In genomic region chr5:135078482-135078810, GRCm38 (mm10) we compare ENCODE assay signal across 9 mouse cellular contexts. TPM values are rescaled to one million over a fixed set of nuclear protein-coding genes. Genes with fewer than 3 reads are reported as not detected.
DNase-seq lines count a peak whose midpoint lies in the region; ATAC-seq and TF ChIP-seq lines count a peak whose summit lies in the region.
"Had no signal": no experiment of that assay in that cellular context is flagged by ENCODE, and none has a peak within 500 bp of the region (broad histone marks: within the 10 kb centered on the region; RNA-seq: fewer than 3 reads in every experiment).

No protein-coding gene starts in this region.

- H3K27ac ChIP-seq in heart, embryonic 16.5 days (ENCODE audit: low read length) = no peak overlapping the region
- peak overlapping the region; percentile 93; the same call in 1 of the 2 replicates for H3K27ac ChIP-seq in forebrain, postnatal 0 days (ENCODE audit: low read depth, low read length)
- H3K27ac ChIP-seq in macrophage = no peak overlapping the region

- no peak for TF ChIP-seq CTCF in forebrain, postnatal 0 days (IDR thresholded peaks at IDR 0.05; ENCODE audit: low read depth)

- intact Hi-C loops in heart, postnatal 10 days (cut with DNase I) = no loop called here

- no peaks in the 10 kb centered on the region for H3K79me2 ChIP-seq in macrophage (ENCODE audit: inconsistent target)

- no peak for DNase-seq in heart, postnatal 10 days
- peak; percentile 30 for DNase-seq in MEL-GATA-1-ER (ENCODE audit: extremely low read depth, low read depth)
- DNase-seq in forebrain, postnatal 0 days = no peak
- no peak for DNase-seq in natural killer cell, adult 2 months (ENCODE audit: low spot score in 2 of 2)
- DNase-seq in ovary, postnatal 36 days (ENCODE audit: low spot score) = no peak
- no peak for DNase-seq in right cerebral cortex, adult 18-20 months

- H3K4me2 ChIP-seq in heart, embryonic 16.5 days (ENCODE audit: low read depth, low read length) = peak overlapping the region; percentile 74
- peak overlapping the region; percentile 66 for H3K4me2 ChIP-seq in forebrain, postnatal 0 days (ENCODE audit: low read depth)

- H3K4me3 ChIP-seq in heart, embryonic 16.5 days (ENCODE audit: low read length) = peak overlapping the region; percentile 72
- peak overlapping the region; percentile 97 for H3K4me3 ChIP-seq in forebrain, postnatal 0 days (ENCODE audit: low read depth, low read length)
- peak overlapping the region; percentile 8; the same call in 1 of the 2 replicates for H3K4me3 ChIP-seq in macrophage (ENCODE audit: inconsistent target)

- H3K4me1 ChIP-seq in heart, embryonic 16.5 days (ENCODE audit: control insufficient read depth, insufficient read depth, low read length) = no peaks in the 10 kb centered on the region
- peaks cover 5% of the 10 kb centered on the region; the same call in 1 of the 2 replicates for H3K4me1 ChIP-seq in forebrain, postnatal 0 days (ENCODE audit: insufficient read depth)

- ATAC-seq in heart, embryonic 16.5 days (replicated peaks; ENCODE audit: extremely low read depth, insufficient read depth, low FRiP score) = peak; percentile 35
- no peak; the same call in none of the 2 replicates for ATAC-seq in forebrain, postnatal 0 days

- H3K36me3 ChIP-seq in heart, embryonic 16.5 days (ENCODE audit: control insufficient read depth, insufficient read depth) = no peaks in the 10 kb centered on the region
- peaks cover 18% of the 10 kb centered on the region for H3K36me3 ChIP-seq in forebrain, postnatal 0 days (ENCODE audit: insufficient read depth)
- no peaks in the 10 kb centered on the region for H3K36me3 ChIP-seq in macrophage (ENCODE audit: inconsistent target)

- 2% methylated on average over 11 of the region's 11 CpGs for WGBS in heart, embryonic 16.5 days
- WGBS in forebrain, postnatal 0 days = 1% methylated on average over 11 of the region's 11 CpGs
- WGBS in macrophage (ENCODE audit: missing documents) = 4% methylated on average over 11 of the region's 11 CpGs

- H3K9ac ChIP-seq in heart, embryonic 16.5 days (ENCODE audit: low read length) = no peak overlapping the region
- H3K9ac ChIP-seq in forebrain, postnatal 0 days = peak overlapping the region; percentile 98

- H3K27me3 ChIP-seq in heart, embryonic 16.5 days (ENCODE audit: control insufficient read depth, insufficient read depth, low read length) = peaks cover 8% of the 10 kb centered on the region
- no peaks in the 10 kb centered on the region for H3K27me3 ChIP-seq in forebrain, postnatal 0 days (ENCODE audit: insufficient read depth, low read length)
- H3K27me3 ChIP-seq: Patski had no signal

- no peaks in the 10 kb centered on the region for H3K9me3 ChIP-seq in heart, embryonic 16.5 days (replicated peaks; ENCODE audit: control insufficient read depth, low read length)
- no peaks in the 10 kb centered on the region for H3K9me3 ChIP-seq in forebrain, postnatal 0 days (ENCODE audit: low read length)

RNA-seq across cellular contexts. Expression of gene Vps37d, which starts 0.4 kb away (rescaled TPM):
- 1.8 and 2.4 TPM in 2 replicates for polyA plus RNA-seq in heart, embryonic 16.5 days (2015; fragmentation: Nextera tagmentation; extraction: Ambion mirVana)
- total RNA-seq in heart, postnatal 10 days (2021) = 1 to 10 TPM; 1.8 to 1.9 TPM
- total RNA-seq in forebrain, postnatal 0 days (2014; rRNA removed) = 71.1 and 74.8 TPM in 2 replicates
- 31.1 and 34.2 TPM in 2 replicates for polyA plus RNA-seq in forebrain, postnatal 0 days (2015; fragmentation: Nextera tagmentation; extraction: Ambion mirVana)
- under 1 TPM in 1 of 26 experiments, not detected in 25; 0.89 TPM for total RNA-seq in macrophage (2018; cell fraction: chromatin; rRNA removed)
- total RNA-seq in macrophage (2018; cell fraction: cytosol; rRNA removed) = under 1 TPM in 7 of 26 experiments, not detected in 19; 0.13 to 0.24 (median 0.14) TPM
- total RNA-seq in macrophage (2018; cell fraction: nucleus; rRNA removed) = not detected
- 0.22 TPM in 1 of 3 replicates, not detected in the others for polyA plus RNA-seq in macrophage (2018)

RNA-seq across cellular contexts. Expression of gene Mlxipl, which starts 11.2 kb away (rescaled TPM):
- 2.2 and 2.4 TPM in 2 replicates for polyA plus RNA-seq in heart, embryonic 16.5 days (2015; fragmentation: Nextera tagmentation; extraction: Ambion mirVana)
- 10 to 100 TPM; 12.2 to 15.9 TPM for total RNA-seq in heart, postnatal 10 days (2021)
- 0.76 and 0.77 TPM in 2 replicates for total RNA-seq in forebrain, postnatal 0 days (2014; rRNA removed)
- 0.28 and 1.0 TPM in 2 replicates for polyA plus RNA-seq in forebrain, postnatal 0 days (2015; fragmentation: Nextera tagmentation; extraction: Ambion mirVana)
- not detected for total RNA-seq in macrophage (2018; cell fraction: chromatin; rRNA removed)
- total RNA-seq in macrophage (2018; cell fraction: cytosol; rRNA removed) = under 1 TPM in 1 of 26 experiments, not detected in 25; 0.09 TPM
- total RNA-seq in macrophage (2018; cell fraction: nucleus; rRNA removed) = under 1 TPM in 1 of 26 experiments, not detected in 25; 0.62 TPM
- not detected in 3 replicates for polyA plus RNA-seq in macrophage (2018)

RNA-seq across cellular contexts. Expression of gene Bud23, which starts 13.7 kb away (rescaled TPM):
- polyA plus RNA-seq in heart, embryonic 16.5 days (2015; fragmentation: Nextera tagmentation; extraction: Ambion mirVana) = 59.7 and 70.4 TPM in 2 replicates
- 10 to 100 TPM; 23.7 to 27.6 TPM for total RNA-seq in heart, postnatal 10 days (2021)
- total RNA-seq in forebrain, postnatal 0 days (2014; rRNA removed) = 72.1 and 92.3 TPM in 2 replicates
- polyA plus RNA-seq in forebrain, postnatal 0 days (2015; fragmentation: Nextera tagmentation; extraction: Ambion mirVana) = 68.0 and 69.6 TPM in 2 replicates
- total RNA-seq in macrophage (2018; cell fraction: chromatin; rRNA removed) = 100 to 1,000 TPM in 18 of 26 experiments, 10 to 100 TPM in 8; 57.5 to 179 (median 125) TPM
- total RNA-seq in macrophage (2018; cell fraction: cytosol; rRNA removed) = 10 to 100 TPM; 15.9 to 30.2 (median 24.7) TPM
- 100 to 1,000 TPM in 1 of 26 experiments, 10 to 100 TPM in 25; 18.2 to 137 (median 54.9) TPM for total RNA-seq in macrophage (2018; cell fraction: nucleus; rRNA removed)
- 26.6 to 49.6 TPM (median 28.5 TPM) in 3 replicates for polyA plus RNA-seq in macrophage (2018)

RNA-seq across cellular contexts. Expression of gene Dnajc30, which starts 14.4 kb away (rescaled TPM):
- 28.8 and 30.9 TPM in 2 replicates for polyA plus RNA-seq in heart, embryonic 16.5 days (2015; fragmentation: Nextera tagmentation; extraction: Ambion mirVana)
- 10 to 100 TPM; 24.9 to 27.0 TPM for total RNA-seq in heart, postnatal 10 days (2021)
- total RNA-seq in forebrain, postnatal 0 days (2014; rRNA removed) = 11.8 and 14.6 TPM in 2 replicates
- 50.1 and 52.3 TPM in 2 replicates for polyA plus RNA-seq in forebrain, postnatal 0 days (2015; fragmentation: Nextera tagmentation; extraction: Ambion mirVana)
- 10 to 100 TPM in 2 of 26 experiments, 1 to 10 TPM in 23, under 1 TPM in 1; 0.81 to 13.1 (median 5.2) TPM for total RNA-seq in macrophage (2018; cell fraction: chromatin; rRNA removed)
- total RNA-seq in macrophage (2018; cell fraction: cytosol; rRNA removed) = 10 to 100 TPM; 13.1 to 22.5 (median 18.9) TPM
- 10 to 100 TPM in 9 of 26 experiments, 1 to 10 TPM in 17; 1.9 to 16.2 (median 7.1) TPM for total RNA-seq in macrophage (2018; cell fraction: nucleus; rRNA removed)
- 15.8 to 18.7 TPM (median 18.1 TPM) in 3 replicates for polyA plus RNA-seq in macrophage (2018)

RNA-seq across cellular contexts. Expression of gene Stx1a, which starts 55.2 kb away (rescaled TPM):
- polyA plus RNA-seq in heart, embryonic 16.5 days (2015; fragmentation: Nextera tagmentation; extraction: Ambion mirVana) = 6.0 and 7.4 TPM in 2 replicates
- 1 to 10 TPM; 3.3 to 3.9 TPM for total RNA-seq in heart, postnatal 10 days (2021)
- total RNA-seq in forebrain, postnatal 0 days (2014; rRNA removed) = 152 and 167 TPM in 2 replicates
- polyA plus RNA-seq in forebrain, postnatal 0 days (2015; fragmentation: Nextera tagmentation; extraction: Ambion mirVana) = 143 and 171 TPM in 2 replicates
- total RNA-seq in macrophage (2018; cell fraction: chromatin; rRNA removed) = 1 to 10 TPM in 18 of 26 experiments, under 1 TPM in 8; 0.34 to 6.6 (median 1.6) TPM
- under 1 TPM in 19 of 26 experiments, not detected in 7; 0.03 to 0.44 (median 0.14) TPM for total RNA-seq in macrophage (2018; cell fraction: cytosol; rRNA removed)
- total RNA-seq in macrophage (2018; cell fraction: nucleus; rRNA removed) = 1 to 10 TPM in 8 of 26 experiments, under 1 TPM in 14, not detected in 4; 0.29 to 3.3 (median 0.86) TPM
- polyA plus RNA-seq in macrophage (2018) = 0.26 to 0.45 TPM (median 0.36 TPM) in 3 replicates

Comparison
In these comparisons a context has a peak if more than half of its experiments do, and no peak if none do; other contexts are left out.
1. H3K4me3 ChIP-seq: peak in every context shown above with its lines; median percentile 97 in forebrain, postnatal 0 days; 72 in heart, embryonic 16.5 days; 8 in macrophage.